ENCODE assay signal across 13 mouse cellular contexts in genomic region chr1:183793913-183794445, GRCm38 (mm10).
DNase-seq lines count a peak whose midpoint lies in the region; ATAC-seq and TF ChIP-seq lines count a peak whose summit lies in the region.
"Had no signal": no experiment of that assay in that cellular context is flagged by ENCODE, and none has a peak within 500 bp of the region (broad histone marks: within the 10 kb centered on the region; RNA-seq: fewer than 3 reads in every experiment).

No protein-coding gene starts in this region.

- no peaks in the 10 kb centered on the region for H3K36me3 ChIP-seq in kidney, embryonic 14.5 days (ENCODE audit: control insufficient read depth, insufficient read depth, low read length)
- H3K36me3 ChIP-seq in stomach, embryonic 15.5 days: no peaks in the 10 kb centered on the region
- no peaks in the 10 kb centered on the region for H3K36me3 ChIP-seq in stomach, postnatal 0 days (ENCODE audit: control insufficient read depth, insufficient read depth, low read length)
- H3K36me3 ChIP-seq in heart, embryonic 14.5 days (ENCODE audit: control insufficient read depth, insufficient read depth, low read length): no peaks in the 10 kb centered on the region
- H3K36me3 ChIP-seq: hindbrain, embryonic 13.5 days; liver, embryonic 15.5 days had no signal

- no peak for TF ChIP-seq EP300 in stomach, postnatal 0 days (optimal IDR thresholded peaks at IDR 0.05)

- no peak overlapping the region for H3K9ac ChIP-seq in kidney, embryonic 14.5 days (ENCODE audit: low read depth, low read length)
- H3K9ac ChIP-seq in stomach, embryonic 15.5 days: no peak overlapping the region
- no peak overlapping the region for H3K9ac ChIP-seq in stomach, postnatal 0 days (ENCODE audit: low read length)
- H3K9ac ChIP-seq in heart, embryonic 14.5 days (ENCODE audit: low read length): no peak overlapping the region
- H3K9ac ChIP-seq: hindbrain, embryonic 13.5 days; liver, embryonic 15.5 days had no signal

- no peak overlapping the region for H3K27ac ChIP-seq in kidney, embryonic 14.5 days (ENCODE audit: low read depth, low read length)
- H3K27ac ChIP-seq in stomach, embryonic 15.5 days: no peak overlapping the region; the same call in 1 of the 2 replicates
- no peak overlapping the region for H3K27ac ChIP-seq in stomach, postnatal 0 days (replicated peaks)
- peak overlapping the region; percentile 20 to 29 for H3K27ac ChIP-seq in heart, embryonic 14.5 days (replicated peaks in 1 of 2; ENCODE audit: control insufficient read depth in 1 of 2, insufficient read depth in 1 of 2, low read depth in 2 of 2, low read length in 2 of 2)
- H3K27ac ChIP-seq: hindbrain, embryonic 13.5 days; liver, embryonic 15.5 days had no signal

- TF ChIP-seq CTCF in stomach, postnatal 0 days (IDR thresholded peaks at IDR 0.05; ENCODE audit: low read depth): no peak

- peak; percentile 32; the same call in 1 of the 2 replicates for ATAC-seq in kidney, embryonic 14.5 days (ENCODE audit: low FRiP score, low TSS enrichment)
- ATAC-seq in stomach, embryonic 15.5 days (ENCODE audit: insufficient read depth, low FRiP score, low read depth): 0 out of 2 replicates have a peak, but pooled peaks have one; percentile 31
- ATAC-seq in stomach, postnatal 0 days (ENCODE audit: low FRiP score, low TSS enrichment): no peak
- peak; percentile 81 for ATAC-seq in heart, embryonic 14.5 days (ENCODE audit: insufficient number of reproducible peaks, insufficient read depth, low FRiP score, low read depth)
- ATAC-seq in cerebellum, adult (ENCODE audit: insufficient number of reproducible peaks, low FRiP score, low TSS enrichment): no peak

- H3K4me1 ChIP-seq in kidney, embryonic 14.5 days (ENCODE audit: control insufficient read depth, insufficient read depth, low read length): no peaks in the 10 kb centered on the region
- H3K4me1 ChIP-seq in stomach, embryonic 15.5 days: peaks cover 6% of the 10 kb centered on the region; the same call in 1 of the 2 replicates
- no peaks in the 10 kb centered on the region; the same call in 1 of the 2 replicates for H3K4me1 ChIP-seq in stomach, postnatal 0 days (replicated peaks; ENCODE audit: control insufficient read depth, insufficient read depth)
- peaks cover 3% of the 10 kb centered on the region in 2 experiments; a peak in 1 of 4 replicates for H3K4me1 ChIP-seq in heart, embryonic 14.5 days (ENCODE audit: control insufficient read depth in 2 of 2, insufficient read depth in 2 of 2, low read length in 2 of 2)
- H3K4me1 ChIP-seq: liver, embryonic 15.5 days had no signal

- no peak overlapping the region for H3K4me2 ChIP-seq in kidney, embryonic 14.5 days (replicated peaks; ENCODE audit: low read depth, low read length)
- H3K4me2 ChIP-seq in stomach, embryonic 15.5 days: no peak overlapping the region
- no peak overlapping the region for H3K4me2 ChIP-seq in stomach, postnatal 0 days (replicated peaks; ENCODE audit: low read depth)
- peak overlapping the region; percentile 44 for H3K4me2 ChIP-seq in heart, embryonic 14.5 days (ENCODE audit: low read length)
- H3K4me2 ChIP-seq: hindbrain, embryonic 13.5 days; liver, embryonic 15.5 days had no signal

- H3K9me3 ChIP-seq in kidney, embryonic 14.5 days (ENCODE audit: control insufficient read depth, low read length): no peaks in the 10 kb centered on the region
- H3K9me3 ChIP-seq in stomach, embryonic 15.5 days: no peaks in the 10 kb centered on the region
- no peaks in the 10 kb centered on the region for H3K9me3 ChIP-seq in stomach, postnatal 0 days (ENCODE audit: control insufficient read depth, low read length)
- no peaks in the 10 kb centered on the region for H3K9me3 ChIP-seq in heart, embryonic 14.5 days (ENCODE audit: control insufficient read depth, low read length)
- H3K9me3 ChIP-seq: hindbrain, embryonic 13.5 days; liver, embryonic 15.5 days had no signal

- 23% methylated on average over 8 of the region's 8 CpGs for WGBS in kidney, embryonic 14.5 days
- WGBS in stomach, embryonic 15.5 days: 19% methylated on average over 8 of the region's 8 CpGs
- WGBS in stomach, postnatal 0 days: 18% methylated on average over 8 of the region's 8 CpGs
- 1% methylated on average over 8 of the region's 8 CpGs for WGBS in heart, embryonic 14.5 days

- H3K27me3 ChIP-seq in kidney, embryonic 14.5 days (ENCODE audit: control insufficient read depth, insufficient read depth, low read length): no peaks in the 10 kb centered on the region
- H3K27me3 ChIP-seq in stomach, embryonic 15.5 days (replicated peaks): no peaks in the 10 kb centered on the region
- H3K27me3 ChIP-seq in stomach, postnatal 0 days (ENCODE audit: control insufficient read depth, insufficient read depth, low read length): no peaks in the 10 kb centered on the region
- no peaks in the 10 kb centered on the region for H3K27me3 ChIP-seq in heart, embryonic 14.5 days (ENCODE audit: control insufficient read depth, insufficient read depth, low read length)
- H3K27me3 ChIP-seq: hindbrain, embryonic 13.5 days; liver, embryonic 15.5 days had no signal

- H3K4me3 ChIP-seq in kidney, embryonic 14.5 days (ENCODE audit: low read length): no peak overlapping the region
- no peak overlapping the region for H3K4me3 ChIP-seq in stomach, embryonic 15.5 days (replicated peaks)
- H3K4me3 ChIP-seq in stomach, postnatal 0 days (ENCODE audit: low read depth, low read length): no peak overlapping the region
- no peak overlapping the region for H3K4me3 ChIP-seq in heart, embryonic 14.5 days (ENCODE audit: control insufficient read depth in 1 of 2, insufficient read depth in 1 of 2, low read depth in 1 of 2, low read length in 2 of 2)
- H3K4me3 ChIP-seq: hindbrain, embryonic 13.5 days; liver, embryonic 15.5 days; myocyte had no signal

- no peak for DNase-seq in kidney, postnatal 14 days
- DNase-seq in stomach, postnatal 0 days (ENCODE audit: low spot score): no peak
- peak; percentile 35 for DNase-seq in telencephalon, adult 2 months (ENCODE audit: low read depth, low spot score)
- DNase-seq in urinary bladder, postnatal 4 days (ENCODE audit: low spot score in 2 of 2): no peak
- DNase-seq: adrenal gland, adult 2 months; cerebellum, adult 18-20 months had no signal

Comparison
In these comparisons a context has a peak if more than half of its experiments do, and no peak if none do; other contexts are left out.
1. ATAC-seq: peak in kidney, embryonic 14.5 days (single experiment), stomach, embryonic 15.5 days (single experiment) and heart, embryonic 14.5 days (single experiment); none in stomach, postnatal 0 days (single experiment) and cerebellum, adult (single experiment).
2. H3K27ac ChIP-seq: peak in heart, embryonic 14.5 days (2 of 2); none in kidney, embryonic 14.5 days (single experiment), stomach, embryonic 15.5 days (single experiment) and stomach, postnatal 0 days (single experiment).